Mouse (Mus musculus): ENCODE results near the gene Fbh1.

GRCm38 (mm10) chr2:11727574-11727973, 49.8 kb downstream of the Fbh1 start:
- TF ChIP-seq EP300 (IDR thresholded peaks at IDR 0.05; ENCODE audit: low read depth) (no peak), CTCF (IDR thresholded peaks at IDR 0.05; ENCODE audit: low read depth) (no peak)

All from liver, postnatal 0 days (tissue).